Mouse (Mus musculus): Measurements from ENCODE around the gene Tnnt3. TPM values are rescaled to one million over a fixed set of nuclear protein-coding genes. Genes with fewer than 3 reads are reported as not detected.

The Tnnt3 gene
- total and polyA plus RNA-seq, 2 experiments from 2014 or later, result 1.5 to 3.1 TPM

GRCm38 (mm10) chr7:142555366-142556088 lies 56.9 kb downstream of the Tnnt3 start:
- Histone ChIP-seq H3K27me3 (ENCODE audit: insufficient read depth, low read length) (no peaks in the 10 kb centered on the region), H3K4me1 (ENCODE audit: insufficient read depth, low read length) (no peaks in the 10 kb centered on the region), H3K9me3 (ENCODE audit: low read length) (no peaks in the 10 kb centered on the region), H3K36me3 (ENCODE audit: insufficient read depth, low read length) (no peaks in the 10 kb centered on the region), H3K4me2 (ENCODE audit: low read depth, low read length, poor library complexity, severe bottlenecking) (no peak overlapping the region), H3K4me3 (ENCODE audit: low read depth, low read length) (no peak overlapping the region), H3K27ac (ENCODE audit: low read depth, low read length) (no peak overlapping the region), H3K9ac (replicated peaks; ENCODE audit: low read length, poor library complexity, severe bottlenecking) (no peak overlapping the region)
- 85% methylated on average over 8 of the region's 8 CpGs for WGBS
- DNase-seq (ENCODE audit: low spot score) (no peak), ATAC-seq (ENCODE audit: low FRiP score) (no peak)
- no peak for TF ChIP-seq CTCF (IDR thresholded peaks at IDR 0.05)

DNA sequence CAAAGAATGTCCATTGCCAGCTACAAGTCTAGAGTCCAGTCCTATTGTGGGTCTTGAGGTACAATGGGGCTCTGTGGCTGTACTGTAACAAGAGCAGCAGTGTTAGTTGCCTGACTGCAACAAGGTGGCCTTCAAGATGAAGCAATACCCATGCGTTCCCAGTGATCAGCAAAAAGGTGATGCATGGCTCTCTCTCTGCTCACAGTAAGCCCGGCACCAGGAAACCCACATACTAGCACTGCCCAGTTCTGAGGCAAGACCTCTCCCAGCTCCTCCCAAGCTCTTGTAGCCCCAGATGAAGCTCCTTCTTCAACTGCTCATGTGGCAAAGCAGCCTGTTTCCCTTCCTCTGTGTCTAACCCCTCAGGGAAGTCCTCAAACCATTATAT lies 57.4 kb downstream of the Tnnt3 start:
- TF ChIP-seq CTCF (IDR thresholded peaks at IDR 0.05), result no peak

GRCm38 (mm10) chr7:142557696-142558095 lies 59.1 kb downstream of the Tnnt3 start:
- Histone ChIP-seq H3K27me3 (ENCODE audit: insufficient read depth, low read length) (no peaks in the 10 kb centered on the region), H3K36me3 (ENCODE audit: insufficient read depth, low read length) (no peaks in the 10 kb centered on the region), H3K4me3 (ENCODE audit: low read depth, low read length) (no peak overlapping the region), H3K4me2 (ENCODE audit: low read depth, low read length, poor library complexity, severe bottlenecking) (no peak overlapping the region), H3K27ac (ENCODE audit: low read depth, low read length) (no peak overlapping the region), H3K9ac (replicated peaks; ENCODE audit: low read length, poor library complexity, severe bottlenecking) (no peak overlapping the region), H3K4me1 (ENCODE audit: insufficient read depth, low read length) (no peaks in the 10 kb centered on the region), H3K9me3 (ENCODE audit: low read length) (no peaks in the 10 kb centered on the region)
- DNase-seq (ENCODE audit: low spot score) (no peak), ATAC-seq (ENCODE audit: low FRiP score) (no peak)
- WGBS, result 30% methylated on average over 6 of the region's 6 CpGs
- TF ChIP-seq CTCF (IDR thresholded peaks at IDR 0.05), result no peak

More for the DNA sequence above, 57.4 kb downstream of the Tnnt3 start:
- Histone ChIP-seq H3K4me3 (ENCODE audit: low read depth, low read length) (no peak overlapping the region), H3K27me3 (ENCODE audit: insufficient read depth, low read length) (no peaks in the 10 kb centered on the region), H3K27ac (ENCODE audit: low read depth, low read length) (no peak overlapping the region), H3K36me3 (ENCODE audit: insufficient read depth, low read length) (no peaks in the 10 kb centered on the region), H3K9me3 (ENCODE audit: low read length) (no peaks in the 10 kb centered on the region), H3K4me2 (ENCODE audit: low read depth, low read length, poor library complexity, severe bottlenecking) (no peak overlapping the region), H3K4me1 (ENCODE audit: insufficient read depth, low read length) (no peaks in the 10 kb centered on the region), H3K9ac (replicated peaks; ENCODE audit: low read length, poor library complexity, severe bottlenecking) (no peak overlapping the region)
- DNase-seq (ENCODE audit: low spot score), result no peak
- no peak for ATAC-seq (ENCODE audit: low FRiP score)
- WGBS, result 98% methylated on average over 2 of the region's 2 CpGs

- ATAC-seq (ENCODE audit: low FRiP score), result no peak
- Histone ChIP-seq H3K9ac (replicated peaks; ENCODE audit: low read length, poor library complexity, severe bottlenecking) (no peak overlapping the region), H3K4me1 (ENCODE audit: insufficient read depth, low read length) (no peaks in the 10 kb centered on the region), H3K27ac (ENCODE audit: low read depth, low read length) (no peak overlapping the region), H3K4me3 (ENCODE audit: low read depth, low read length) (no peak overlapping the region), H3K9me3 (ENCODE audit: low read length) (no peaks in the 10 kb centered on the region), H3K4me2 (ENCODE audit: low read depth, low read length, poor library complexity, severe bottlenecking) (no peak overlapping the region), H3K27me3 (ENCODE audit: insufficient read depth, low read length) (no peaks in the 10 kb centered on the region), H3K36me3 (ENCODE audit: insufficient read depth, low read length) (no peaks in the 10 kb centered on the region)
- no peak for TF ChIP-seq CTCF (IDR thresholded peaks at IDR 0.05)
- WGBS, result 92% methylated on average over 9 of the region's 9 CpGs
- no peak for DNase-seq (ENCODE audit: low spot score)
These were observed 60.0 kb downstream of the Tnnt3 start for GRCm38 (mm10) chr7:142558511-142559146.

DNA sequence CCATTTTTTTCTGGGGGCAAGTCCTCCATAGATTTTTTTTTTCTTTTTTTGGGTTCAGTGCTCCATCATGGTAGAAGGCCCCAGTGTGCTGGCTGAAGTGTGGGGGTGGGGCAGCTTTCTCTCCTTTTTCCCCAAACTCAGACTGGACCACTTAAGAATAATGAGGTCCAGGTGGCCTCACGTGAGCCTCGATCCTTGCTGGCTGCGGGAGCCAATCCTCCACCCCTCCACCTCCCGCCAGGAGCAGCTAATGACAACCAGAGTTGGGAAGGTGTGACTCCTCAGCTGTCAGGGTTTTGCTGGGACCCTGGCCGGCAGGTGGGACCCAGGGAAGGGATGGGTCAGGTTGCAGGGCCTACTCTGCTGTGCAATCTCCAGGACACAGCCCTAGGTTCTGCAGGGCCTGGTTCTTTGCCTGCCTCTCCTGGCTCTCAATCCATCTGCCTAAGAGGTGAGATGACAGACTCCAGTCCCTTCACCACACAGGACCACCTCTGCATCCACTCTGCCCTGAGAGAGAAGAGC lies 61.1 kb downstream of the Tnnt3 start:
- H3K27me3 ChIP-seq (ENCODE audit: insufficient read depth, low read length), result no peaks in the 10 kb centered on the region
- H3K9me3 ChIP-seq (ENCODE audit: low read length), result no peaks in the 10 kb centered on the region
- no peak overlapping the region for H3K4me3 ChIP-seq (ENCODE audit: low read depth, low read length)
- H3K4me1 ChIP-seq (ENCODE audit: insufficient read depth, low read length), result no peaks in the 10 kb centered on the region
- TF ChIP-seq CTCF (IDR thresholded peaks at IDR 0.05), result no peak
- H3K27ac ChIP-seq (ENCODE audit: low read depth, low read length), result no peak overlapping the region
- 81% methylated on average over 5 of the region's 5 CpGs for WGBS
- no peaks in the 10 kb centered on the region for H3K36me3 ChIP-seq (ENCODE audit: insufficient read depth, low read length)
- ATAC-seq (ENCODE audit: low FRiP score) (no peak), DNase-seq (ENCODE audit: low spot score) (no peak)
- H3K4me2 ChIP-seq (ENCODE audit: low read depth, low read length, poor library complexity, severe bottlenecking), result no peak overlapping the region
- H3K9ac ChIP-seq (replicated peaks; ENCODE audit: low read length, poor library complexity, severe bottlenecking), result no peak overlapping the region

All from midbrain, postnatal 0 days (tissue).